Mouse (Mus musculus) spleen, adult 2 months (tissue): ENCODE measurements around the gene Clvs2.

Source experiments
- CTCF ChIP-seq: fragments of 200-500 bp; IDR thresholded peaks from 2 replicates; pipeline ENCODE4 v1.5.1; 2011; ENCODE audit warnings: mild to moderate bottlenecking, inconsistent platforms; ENCODE audit not compliant: insufficient read depth, insufficient read length, insufficient replicate concordance; ENCODE audit errors: extremely low read depth
- POLR2A ChIP-seq: fragments of 200-500 bp; IDR thresholded peaks from 2 replicates; pipeline ENCODE4 v1.6.1; 2011; ENCODE audit warnings: low read depth, low read length, inconsistent platforms

DNA sequence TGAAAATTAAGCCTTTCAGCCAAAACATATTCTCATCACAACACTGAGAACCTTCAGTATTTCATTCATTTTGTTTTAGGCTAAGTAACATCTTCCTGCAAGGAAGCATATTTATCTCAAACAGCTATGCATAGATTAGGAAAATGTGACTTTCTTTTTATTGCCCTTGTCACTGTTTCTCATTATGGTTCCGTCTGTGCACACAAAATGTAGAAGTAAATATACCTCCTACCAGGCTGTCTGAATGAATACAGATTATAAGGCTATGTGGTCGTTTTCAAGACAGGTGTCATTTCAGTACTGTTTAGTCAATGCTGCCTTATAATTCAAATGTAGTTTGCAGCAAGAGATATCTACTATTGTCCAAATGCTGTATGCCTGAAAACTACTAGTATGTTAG, 35.8 kb downstream of the Clvs2 start:
- no peak for TF ChIP-seq POLR2A
- no peak for TF ChIP-seq CTCF
